Mouse (Mus musculus): ENCODE measurements at regions not wholly inside any gene's neighbourhood (a gene's known extent, or its start where the extent isn't known, plus 50 kb on each side); places are given as distances from the start of the nearest gene placed in this dataset.

GRCm38 (mm10) chr6:111664603-111665002, 609.0 kb upstream of the Lmcd1 start:
- H3K9ac ChIP-seq (ENCODE audit: low read depth, low read length): no peak overlapping the region
- H3K27ac ChIP-seq (ENCODE audit: low read depth, low read length): no peak overlapping the region
- no peak for TF ChIP-seq CTCF (IDR thresholded peaks at IDR 0.05; ENCODE audit: low read depth)
- no peak overlapping the region for H3K4me2 ChIP-seq (replicated peaks; ENCODE audit: low read depth)
- H3K4me3 ChIP-seq (ENCODE audit: low read depth, low read length): no peak overlapping the region
- H3K4me1 ChIP-seq (replicated peaks; ENCODE audit: control insufficient read depth, insufficient read depth, low read length): no peaks in the 10 kb centered on the region
- H3K27me3 ChIP-seq (replicated peaks; ENCODE audit: control insufficient read depth, insufficient read depth, low read length): no peaks in the 10 kb centered on the region
- ATAC-seq: no peak
- no peaks in the 10 kb centered on the region for H3K36me3 ChIP-seq (ENCODE audit: control insufficient read depth, insufficient read depth)
- H3K9me3 ChIP-seq (ENCODE audit: control insufficient read depth): no peaks in the 10 kb centered on the region

- H3K9ac ChIP-seq (ENCODE audit: low read depth, low read length): no peak overlapping the region
- no peaks in the 10 kb centered on the region for H3K9me3 ChIP-seq (ENCODE audit: control insufficient read depth)
- no peaks in the 10 kb centered on the region for H3K36me3 ChIP-seq (ENCODE audit: control insufficient read depth, insufficient read depth)
- WGBS: 65% methylated on average over 2 of the region's 2 CpGs
- no peak for TF ChIP-seq CTCF (IDR thresholded peaks at IDR 0.05; ENCODE audit: low read depth)
- H3K4me3 ChIP-seq (ENCODE audit: low read depth, low read length): no peak overlapping the region
- H3K4me1 ChIP-seq (replicated peaks; ENCODE audit: control insufficient read depth, insufficient read depth, low read length): no peaks in the 10 kb centered on the region
- H3K27ac ChIP-seq (ENCODE audit: low read depth, low read length): no peak overlapping the region
- no peak for ATAC-seq
- no peaks in the 10 kb centered on the region for H3K27me3 ChIP-seq (replicated peaks; ENCODE audit: control insufficient read depth, insufficient read depth, low read length)
- H3K4me2 ChIP-seq (replicated peaks; ENCODE audit: low read depth): no peak overlapping the region
Observed at GRCm38 (mm10) chr6:111684911-111685310, 588.6 kb upstream of the Lmcd1 start.

GRCm38 (mm10) chr6:111702864-111703263, 570.7 kb upstream of the Lmcd1 start:
- no peaks in the 10 kb centered on the region for H3K9me3 ChIP-seq (ENCODE audit: control insufficient read depth)
- no peak for ATAC-seq
- no peak overlapping the region for H3K4me2 ChIP-seq (replicated peaks; ENCODE audit: low read depth)
- H3K4me3 ChIP-seq (ENCODE audit: low read depth, low read length): no peak overlapping the region
- no peaks in the 10 kb centered on the region for H3K4me1 ChIP-seq (replicated peaks; ENCODE audit: control insufficient read depth, insufficient read depth, low read length)
- H3K9ac ChIP-seq (ENCODE audit: low read depth, low read length): no peak overlapping the region
- H3K27me3 ChIP-seq (replicated peaks; ENCODE audit: control insufficient read depth, insufficient read depth, low read length): no peaks in the 10 kb centered on the region
- TF ChIP-seq CTCF (IDR thresholded peaks at IDR 0.05; ENCODE audit: low read depth): no peak
- no peaks in the 10 kb centered on the region for H3K36me3 ChIP-seq (ENCODE audit: control insufficient read depth, insufficient read depth)
- 83% methylated on average over 1 of the region's 1 CpGs for WGBS
- no peak overlapping the region for H3K27ac ChIP-seq (ENCODE audit: low read depth, low read length)

- Histone ChIP-seq H3K27ac (ENCODE audit: low read depth, low read length) (no peak overlapping the region), H3K9me3 (ENCODE audit: control insufficient read depth) (no peaks in the 10 kb centered on the region), H3K4me1 (replicated peaks; ENCODE audit: control insufficient read depth, insufficient read depth, low read length) (no peaks in the 10 kb centered on the region), H3K27me3 (replicated peaks; ENCODE audit: control insufficient read depth, insufficient read depth, low read length) (no peaks in the 10 kb centered on the region), H3K4me3 (ENCODE audit: low read depth, low read length) (no peak overlapping the region), H3K9ac (ENCODE audit: low read depth, low read length) (no peak overlapping the region), H3K4me2 (replicated peaks; ENCODE audit: low read depth) (no peak overlapping the region), H3K36me3 (ENCODE audit: control insufficient read depth, insufficient read depth) (no peaks in the 10 kb centered on the region)
- no peak for ATAC-seq
- WGBS: 57% methylated on average over 1 of the region's 1 CpGs
- TF ChIP-seq CTCF (IDR thresholded peaks at IDR 0.05; ENCODE audit: low read depth): no peak
Observed at GRCm38 (mm10) chr6:111708277-111708676, 565.3 kb upstream of the Lmcd1 start.

GRCm38 (mm10) chr6:111725969-111726368, 547.6 kb upstream of the Lmcd1 start:
- Histone ChIP-seq H3K9me3 (ENCODE audit: control insufficient read depth) (no peaks in the 10 kb centered on the region), H3K36me3 (ENCODE audit: control insufficient read depth, insufficient read depth) (no peaks in the 10 kb centered on the region), H3K4me2 (replicated peaks; ENCODE audit: low read depth) (no peak overlapping the region), H3K4me1 (replicated peaks; ENCODE audit: control insufficient read depth, insufficient read depth, low read length) (no peaks in the 10 kb centered on the region), H3K4me3 (ENCODE audit: low read depth, low read length) (no peak overlapping the region), H3K27ac (ENCODE audit: low read depth, low read length) (no peak overlapping the region), H3K27me3 (replicated peaks; ENCODE audit: control insufficient read depth, insufficient read depth, low read length) (no peaks in the 10 kb centered on the region), H3K9ac (ENCODE audit: low read depth, low read length) (no peak overlapping the region)
- ATAC-seq: no peak
- no peak for TF ChIP-seq CTCF (IDR thresholded peaks at IDR 0.05; ENCODE audit: low read depth)

- no peak for TF ChIP-seq CTCF (IDR thresholded peaks at IDR 0.05; ENCODE audit: low read depth)
- H3K27ac ChIP-seq (ENCODE audit: low read depth, low read length): no peak overlapping the region
- no peak overlapping the region for H3K4me3 ChIP-seq (ENCODE audit: low read depth, low read length)
- H3K36me3 ChIP-seq (ENCODE audit: control insufficient read depth, insufficient read depth): no peaks in the 10 kb centered on the region
- no peaks in the 10 kb centered on the region for H3K27me3 ChIP-seq (replicated peaks; ENCODE audit: control insufficient read depth, insufficient read depth, low read length)
- H3K4me1 ChIP-seq (replicated peaks; ENCODE audit: control insufficient read depth, insufficient read depth, low read length): no peaks in the 10 kb centered on the region
- H3K9me3 ChIP-seq (ENCODE audit: control insufficient read depth): no peaks in the 10 kb centered on the region
- ATAC-seq: no peak
- H3K4me2 ChIP-seq (replicated peaks; ENCODE audit: low read depth): no peak overlapping the region
- H3K9ac ChIP-seq (ENCODE audit: low read depth, low read length): no peak overlapping the region
Observed at GRCm38 (mm10) chr6:111730381-111730780, 543.2 kb upstream of the Lmcd1 start.

- TF ChIP-seq CTCF (IDR thresholded peaks at IDR 0.05; ENCODE audit: low read depth): no peak
- H3K4me3 ChIP-seq (ENCODE audit: low read depth, low read length): no peak overlapping the region
- 87% methylated on average over 3 of the region's 3 CpGs for WGBS
- H3K9ac ChIP-seq (ENCODE audit: low read depth, low read length): no peak overlapping the region
- no peak overlapping the region for H3K27ac ChIP-seq (ENCODE audit: low read depth, low read length)
- no peaks in the 10 kb centered on the region for H3K9me3 ChIP-seq (ENCODE audit: control insufficient read depth)
- no peak for ATAC-seq
- no peaks in the 10 kb centered on the region for H3K36me3 ChIP-seq (ENCODE audit: control insufficient read depth, insufficient read depth)
- no peak overlapping the region for H3K4me2 ChIP-seq (replicated peaks; ENCODE audit: low read depth)
- H3K4me1 ChIP-seq (replicated peaks; ENCODE audit: control insufficient read depth, insufficient read depth, low read length): no peaks in the 10 kb centered on the region
- no peaks in the 10 kb centered on the region for H3K27me3 ChIP-seq (replicated peaks; ENCODE audit: control insufficient read depth, insufficient read depth, low read length)
Observed at GRCm38 (mm10) chr6:111733926-111734325, 539.6 kb upstream of the Lmcd1 start.
